13 mouse cellular contexts compared by ENCODE assay signal in the genomic region with DNA sequence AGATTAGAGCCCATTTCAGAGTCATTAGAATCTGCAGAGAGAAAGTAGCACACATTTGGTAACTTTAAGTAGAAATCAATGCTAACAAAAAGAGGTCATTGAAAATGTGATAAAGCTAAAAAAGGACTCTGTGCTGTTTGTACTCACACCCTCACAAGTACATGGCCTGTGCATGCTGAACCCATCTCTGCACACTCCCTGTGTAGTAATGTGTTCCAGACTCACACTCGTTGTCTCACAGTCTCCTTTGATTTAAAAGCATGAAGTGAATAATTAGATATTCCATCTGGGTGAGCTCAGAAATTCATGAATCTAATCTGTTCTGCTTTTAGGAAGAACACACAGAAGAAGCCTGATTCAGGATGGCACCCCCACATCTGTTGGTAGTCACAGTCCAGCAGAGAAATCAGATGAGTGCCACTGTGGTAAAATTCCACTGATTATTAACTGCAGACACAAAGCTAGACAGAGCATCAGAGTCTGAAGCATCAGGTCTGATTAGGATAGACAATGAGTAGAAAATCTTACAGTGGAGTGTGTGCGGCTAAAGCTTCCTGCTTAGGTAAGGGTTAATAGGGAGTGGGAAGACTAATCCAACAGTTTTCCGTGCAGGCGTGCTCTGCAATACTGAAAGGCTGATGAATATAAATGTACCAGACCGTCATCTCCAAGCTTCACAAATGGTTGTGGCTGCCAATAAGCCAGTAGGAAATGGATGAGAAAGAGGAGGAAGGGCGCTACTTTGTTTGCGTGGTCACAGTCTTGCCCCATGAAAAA.
DNase-seq lines count a peak whose midpoint lies in the region; ATAC-seq and TF ChIP-seq lines count a peak whose summit lies in the region.
"Had no signal": no experiment of that assay in that cellular context is flagged by ENCODE, and none has a peak within 500 bp of the region (broad histone marks: within the 10 kb centered on the region; RNA-seq: fewer than 3 reads in every experiment).

No protein-coding gene starts in this region.

- no peak overlapping the region for H3K4me3 ChIP-seq in hindbrain, postnatal 0 days (ENCODE audit: low read length)
- H3K4me3 ChIP-seq: intestine, embryonic 15.5 days; limb, embryonic 13.5 days had no signal

- peak overlapping the region; percentile 29; the same call in 1 of the 2 replicates for H3K27ac ChIP-seq in hindbrain, postnatal 0 days
- H3K27ac ChIP-seq: intestine, embryonic 15.5 days; limb, embryonic 13.5 days; macrophage had no signal

- H3K9me3 ChIP-seq in hindbrain, postnatal 0 days (ENCODE audit: low read length), result no peaks in the 10 kb centered on the region
- H3K9me3 ChIP-seq: intestine, embryonic 15.5 days; limb, embryonic 13.5 days had no signal

- H3K27me3 ChIP-seq in hindbrain, postnatal 0 days (ENCODE audit: insufficient read depth, low read length), result no peaks in the 10 kb centered on the region
- H3K27me3 ChIP-seq: intestine, embryonic 15.5 days; limb, embryonic 13.5 days had no signal

- H3K4me2 ChIP-seq in hindbrain, postnatal 0 days (ENCODE audit: low read depth, low read length), result 0 out of 2 replicates have a peak overlapping the region, but pooled peaks have one; percentile 6
- H3K4me2 ChIP-seq: intestine, embryonic 15.5 days; limb, embryonic 13.5 days had no signal

- H3K4me1 ChIP-seq in hindbrain, postnatal 0 days (ENCODE audit: insufficient read depth, low read length), result no peaks in the 10 kb centered on the region
- H3K4me1 ChIP-seq: intestine, embryonic 15.5 days; limb, embryonic 13.5 days had no signal

- no peak for DNase-seq in frontal cortex, postnatal 25 days (ENCODE audit: low spot score in 2 of 2)
- DNase-seq in hindbrain, postnatal 0 days (ENCODE audit: low spot score), result peak; percentile 67
- DNase-seq in left cerebral cortex, postnatal 14 days (ENCODE audit: low spot score in 2 of 2), result peak; percentile 50 to 77
- DNase-seq in right cerebral cortex, postnatal 25 days, result peak; percentile 45
- no peak for DNase-seq in lung, postnatal 36 days
- no peak for DNase-seq in thymus, adult 18-20 months
- no peak for DNase-seq in heart, adult 9 months (ENCODE audit: low spot score in 2 of 2)
- DNase-seq: B cell, adult 2 months; heart, adult 11 months had no signal

- 22% methylated on average over 7 of the region's 7 CpGs for WGBS in hindbrain, postnatal 0 days

- intact Hi-C loops in left cerebral cortex, postnatal 14 days (cut with DNase I), result no loop called here

- peak; percentile 86 for ATAC-seq in frontal cortex, adult (ENCODE audit: low TSS enrichment)
- ATAC-seq in hindbrain, postnatal 0 days, result peak; percentile 88
- ATAC-seq: intestine, embryonic 15.5 days had no signal

- H3K36me3 ChIP-seq in hindbrain, postnatal 0 days (ENCODE audit: insufficient read depth, low read length), result no peaks in the 10 kb centered on the region
- H3K36me3 ChIP-seq: intestine, embryonic 15.5 days; limb, embryonic 13.5 days had no signal

- no peak for TF ChIP-seq CTCF in hindbrain, postnatal 0 days (IDR thresholded peaks at IDR 0.05; ENCODE audit: low read depth)

- H3K9ac ChIP-seq in hindbrain, postnatal 0 days (replicated peaks; ENCODE audit: low read length), result no peak overlapping the region
- H3K9ac ChIP-seq: intestine, embryonic 15.5 days; limb, embryonic 13.5 days had no signal

Comparison
In these comparisons a context has a peak if more than half of its experiments do, and no peak if none do; other contexts are left out.
1. DNase-seq: peak in hindbrain, postnatal 0 days (single experiment), left cerebral cortex, postnatal 14 days (2 of 2) and right cerebral cortex, postnatal 25 days (single experiment); none in frontal cortex, postnatal 25 days (0 of 2), lung, postnatal 36 days (single experiment), thymus, adult 18-20 months (0 of 2) and heart, adult 9 months (0 of 2).